Mouse (Mus musculus) ES-Bruce4 (cell line): ENCODE data around the gene Sptbn1. TPM values are rescaled to one million over a fixed set of nuclear protein-coding genes. Genes with fewer than 3 reads are reported as not detected.

Source experiments
- H3K27ac ChIP-seq: 2 replicates; pipeline ENCODE4 v1.5.1; 2012; ENCODE audit warnings: low read length, inconsistent platforms; ENCODE audit not compliant: insufficient read depth
- H3K27me3 ChIP-seq: 2 replicates; pipeline ENCODE4 v1.6.1; 2012; ENCODE audit warnings: mild to moderate bottlenecking, low read length, inconsistent platforms; ENCODE audit not compliant: control insufficient read depth, poor library complexity, insufficient read depth, severe bottlenecking
- H3K36me3 ChIP-seq: 2 replicates; pipeline ENCODE4 v1.6.1; 2012; ENCODE audit warnings: inconsistent platforms, mild to moderate bottlenecking, low read length, moderate library complexity; ENCODE audit not compliant: control insufficient read depth, poor library complexity, insufficient read depth, severe bottlenecking
- H3K4me1 ChIP-seq: one replicate; pipeline ENCODE4 v1.8.1; 2011; ENCODE audit warnings: low read length; ENCODE audit not compliant: control insufficient read depth, insufficient read depth
- H3K4me3 ChIP-seq: 2 replicates; pipeline ENCODE4 v1.5.1; 2011; ENCODE audit warnings: low read depth, mild to moderate bottlenecking, low read length
- H3K9ac ChIP-seq: 2 replicates; pipeline ENCODE4 v1.6.1; 2012; ENCODE audit warnings: low read depth, mild to moderate bottlenecking, inconsistent platforms; ENCODE audit not compliant: poor library complexity, severe bottlenecking
- H3K9me3 ChIP-seq: replicated peaks from 2 replicates; pipeline ENCODE4 v1.6.1; 2012; ENCODE audit warnings: mild to moderate bottlenecking, low read length, inconsistent platforms; ENCODE audit not compliant: control insufficient read depth, poor library complexity, insufficient read depth, severe bottlenecking
- CTCF ChIP-seq: IDR thresholded peaks from one replicate; pipeline ENCODE4 v1.8.1; 2011; ENCODE audit warnings: low read depth, low read length
- EP300 ChIP-seq: IDR thresholded peaks from 2 replicates; pipeline ENCODE4 v1.6.1; 2011; ENCODE audit warnings: low read depth, low read length; ENCODE audit not compliant: insufficient read depth
- POLR2A ChIP-seq: IDR thresholded peaks from one replicate; pipeline ENCODE4 v1.8.1; 2011; ENCODE audit warnings: low read length; ENCODE audit not compliant: insufficient read depth
- polyA plus RNA-seq: library from polyadenylated mRNA; stranded (reverse); fragments of >200 nt; gene quantifications from 2 replicates; pipeline ENCODE4 v1.2.4, GENCODE M21; 2011; ENCODE audit warnings: low read depth; ENCODE audit not compliant: missing spikeins, insufficient read depth, insufficient read length

The Sptbn1 gene
- polyA plus RNA-seq, 1 experiment: 147 TPM

DNA sequence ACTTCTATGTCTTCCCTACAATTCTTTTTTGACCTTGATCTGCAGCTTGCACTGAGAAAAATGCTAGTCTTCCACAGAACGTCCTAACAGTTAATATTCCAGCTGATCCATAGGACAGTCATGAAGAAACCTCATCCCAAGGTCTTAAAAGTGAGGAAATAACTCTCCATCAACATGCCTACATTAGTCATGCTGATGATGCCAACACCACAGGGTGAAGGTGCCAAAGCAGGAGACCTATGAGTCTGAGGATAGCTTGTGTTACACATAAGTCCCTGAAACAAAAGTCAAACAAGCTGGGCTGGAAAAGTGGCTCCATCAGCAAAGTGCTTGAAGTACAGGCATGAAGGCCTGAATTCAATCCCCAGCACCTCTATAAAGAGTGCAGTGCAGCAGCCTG lies 20.9 kb downstream of the Sptbn1 start:
- Histone ChIP-seq H3K27ac (no peak overlapping the region), H3K9ac (no peak overlapping the region), H3K36me3 (no peaks in the 10 kb centered on the region), H3K4me3 (no peak overlapping the region), H3K4me1 (no peaks in the 10 kb centered on the region), H3K27me3 (no peaks in the 10 kb centered on the region), H3K9me3 (no peaks in the 10 kb centered on the region)
- TF ChIP-seq POLR2A: no peak
- TF ChIP-seq EP300: no peak
- TF ChIP-seq CTCF: no peak

- Histone ChIP-seq H3K4me1 (no peaks in the 10 kb centered on the region), H3K27ac (no peak overlapping the region), H3K27me3 (no peaks in the 10 kb centered on the region), H3K9ac (no peak overlapping the region), H3K36me3 (no peaks in the 10 kb centered on the region), H3K9me3 (no peaks in the 10 kb centered on the region), H3K4me3 (no peak overlapping the region)
- TF ChIP-seq POLR2A (no peak), EP300 (no peak), CTCF (no peak)
Measured at GRCm38 (mm10) chr11:30246161-30246560, 21.8 kb downstream of the Sptbn1 start.

DNA sequence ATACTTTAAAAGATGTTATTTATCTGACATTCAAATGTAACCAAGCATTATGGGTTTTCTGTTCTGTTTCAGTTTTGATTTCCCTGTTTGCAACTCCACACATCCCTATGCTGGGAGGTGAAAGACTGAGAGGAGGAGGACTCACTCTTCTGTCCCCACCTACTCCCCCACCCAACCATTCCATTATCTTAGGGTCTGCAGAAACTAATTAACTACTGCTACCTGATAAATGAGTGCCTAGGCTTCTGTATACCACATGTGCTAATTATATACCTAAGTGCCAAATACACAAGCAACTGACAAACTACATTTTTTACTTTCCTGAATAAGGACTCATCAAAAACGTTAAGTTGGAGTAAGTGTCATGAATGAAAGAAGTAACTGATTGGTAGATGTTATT lies 23.8 kb downstream of the Sptbn1 start:
- Histone ChIP-seq H3K9me3 (no peaks in the 10 kb centered on the region), H3K9ac (no peak overlapping the region), H3K4me3 (no peak overlapping the region), H3K36me3 (no peaks in the 10 kb centered on the region), H3K27me3 (no peaks in the 10 kb centered on the region), H3K4me1 (no peaks in the 10 kb centered on the region), H3K27ac (no peak overlapping the region)
- no peak for TF ChIP-seq EP300
- no peak for TF ChIP-seq CTCF
- TF ChIP-seq POLR2A: no peak

DNA sequence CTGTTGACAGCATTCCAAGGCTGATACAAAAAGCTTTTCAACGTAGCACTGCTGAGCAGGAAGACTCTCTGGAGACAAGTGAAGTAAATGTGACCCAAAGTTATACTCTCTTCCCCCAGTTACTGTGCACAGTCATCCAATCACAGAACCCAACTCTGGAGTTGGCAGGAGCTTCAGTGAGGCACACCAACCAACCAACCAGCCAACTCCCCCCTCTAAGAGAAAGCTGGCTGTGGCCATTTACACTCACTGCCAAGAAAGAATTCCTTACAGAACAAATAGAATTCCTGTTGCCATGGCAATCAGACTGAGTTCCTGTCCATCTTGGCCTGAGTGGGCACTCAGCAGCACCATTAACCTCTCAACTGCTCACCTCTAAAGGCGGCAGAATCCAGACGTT lies 24.4 kb downstream of the Sptbn1 start:
- Histone ChIP-seq H3K9ac (no peak overlapping the region), H3K27ac (no peak overlapping the region), H3K9me3 (no peaks in the 10 kb centered on the region), H3K27me3 (no peaks in the 10 kb centered on the region), H3K4me1 (no peaks in the 10 kb centered on the region), H3K36me3 (no peaks in the 10 kb centered on the region), H3K4me3 (no peak overlapping the region)
- no peak for TF ChIP-seq POLR2A
- TF ChIP-seq CTCF: no peak
- TF ChIP-seq EP300: no peak

- Histone ChIP-seq H3K9ac (no peak overlapping the region), H3K36me3 (no peaks in the 10 kb centered on the region), H3K4me3 (no peak overlapping the region), H3K9me3 (no peaks in the 10 kb centered on the region), H3K4me1 (no peaks in the 10 kb centered on the region), H3K27me3 (no peaks in the 10 kb centered on the region), H3K27ac (no peak overlapping the region)
- no peak for TF ChIP-seq EP300
- TF ChIP-seq CTCF: no peak
- no peak for TF ChIP-seq POLR2A
Measured at GRCm38 (mm10) chr11:30240861-30241260, 27.1 kb downstream of the Sptbn1 start.

- H3K27me3 ChIP-seq: no peaks in the 10 kb centered on the region
- H3K36me3 ChIP-seq: no peaks in the 10 kb centered on the region
- peak; percentile 35 for TF ChIP-seq CTCF
- no peak for TF ChIP-seq EP300
- no peaks in the 10 kb centered on the region for H3K4me1 ChIP-seq
- H3K4me3 ChIP-seq: no peak overlapping the region
- no peak overlapping the region for H3K9ac ChIP-seq
- H3K9me3 ChIP-seq: no peaks in the 10 kb centered on the region
- no peak overlapping the region for H3K27ac ChIP-seq
Measured at GRCm38 (mm10) chr11:30237960-30238359, 30.0 kb downstream of the Sptbn1 start.
